Mouse (Mus musculus): ENCODE results near the gene Otud7b. TPM values are rescaled to one million over a fixed set of nuclear protein-coding genes. Genes with fewer than 3 reads are reported as not detected.

Otud7b gene
- total RNA-seq, 2 experiments from 2014 or later, result 50.9 to 51.0 TPM

Other genes starting within 250 kb of the Otud7b start
- gene Prpf3, start 248.6 kb upstream of the Otud7b start, total RNA-seq (2021), result 10 to 100 TPM; 22.7 to 23.4 TPM
- 100 to 1,000 TPM; 269 to 279 TPM for gene Mrps21, start 233.0 kb upstream of the Otud7b start, total RNA-seq (2021)
- gene Ciart, start 222.3 kb upstream of the Otud7b start, total RNA-seq (2021), result 1 to 10 TPM; 2.2 to 2.9 TPM
- gene BC028528, start 212.5 kb upstream of the Otud7b start, total RNA-seq (2021), result 10 to 100 TPM; 26.1 to 38.7 TPM
- 100 to 1,000 TPM; 147 to 151 TPM for gene Aph1a, start 210.6 kb upstream of the Otud7b start, total RNA-seq (2021)
- 100 to 1,000 TPM; 142 to 150 TPM for gene Car14, start 199.8 kb upstream of the Otud7b start, total RNA-seq (2021)
- gene Anp32e, start 175.3 kb upstream of the Otud7b start, total RNA-seq (2021), result 100 to 1,000 TPM; 102 to 109 TPM
- 100 to 1,000 TPM; 111 to 118 TPM for gene Plekho1, start 108.5 kb upstream of the Otud7b start, total RNA-seq (2021)
- 10 to 100 TPM; 24.7 to 34.4 TPM for gene Vps45, start 46.1 kb upstream of the Otud7b start, total RNA-seq (2021)
- gene Mtmr11, start 57.5 kb downstream of the Otud7b start, total RNA-seq (2021), result 1 to 10 TPM; 6.6 to 7.8 TPM
- gene Sf3b4, start 67.8 kb downstream of the Otud7b start, total RNA-seq (2021), result 10 to 100 TPM; 27.8 to 28.2 TPM
- 10 to 100 TPM; 13.7 to 14.0 TPM for gene Sv2a, start 76.6 kb downstream of the Otud7b start, total RNA-seq (2021)
- gene Bola1, start 115.2 kb downstream of the Otud7b start, total RNA-seq (2021), result 10 to 100 TPM; 19.3 to 19.6 TPM
- 10 to 100 TPM; 10.6 to 14.9 TPM for gene Hist2h2ab, start 115.3 kb downstream of the Otud7b start, total RNA-seq (2021)
- 100 to 1,000 TPM; 103 to 121 TPM for gene Hist2h2ac, start 116.4 kb downstream of the Otud7b start, total RNA-seq (2021)
- 1 to 10 TPM; 4.6 to 5.9 TPM for gene Hist2h2be, start 116.6 kb downstream of the Otud7b start, total RNA-seq (2021)
- gene Hist2h3c2, start 134.6 kb downstream of the Otud7b start, total RNA-seq (2021), result 10 to 100 TPM; 78.6 to 96.2 TPM
- 100 to 1,000 TPM; 615 to 716 TPM for gene Hist2h2aa2, start 135.7 kb downstream of the Otud7b start, total RNA-seq (2021)
- 10 to 100 TPM; 21.8 to 28.9 TPM for gene Hist2h2aa1, start 141.0 kb downstream of the Otud7b start, total RNA-seq (2021)
- gene Hist2h3c1, start 142.2 kb downstream of the Otud7b start, total RNA-seq (2021), result under 1 TPM in 1 of 2 experiments, not detected in 1; 0.22 TPM
- 10 to 100 TPM; 49.8 to 51.8 TPM for gene Hist2h4, start 158.8 kb downstream of the Otud7b start, total RNA-seq (2021)
- 100 to 1,000 TPM; 369 to 427 TPM for gene Hist2h3b, start 164.1 kb downstream of the Otud7b start, total RNA-seq (2021)
- 100 to 1,000 TPM; 376 to 419 TPM for gene Hist2h2bb, start 165.2 kb downstream of the Otud7b start, total RNA-seq (2021)
- 1 to 10 TPM in 1 of 2 experiments, under 1 TPM in 1; 0.38 to 1.2 TPM for gene Fcgr1, start 189.4 kb downstream of the Otud7b start, total RNA-seq (2021)